9 mouse cellular contexts compared by ENCODE assay signal in genomic region chr1:75277195-75278188, GRCm38 (mm10). TPM values are rescaled to one million over a fixed set of nuclear protein-coding genes. Genes with fewer than 3 reads are reported as not detected.
A peak's percentile ranks its signal among the peaks of the same experiment; 100 is the strongest.
DNase-seq lines count a peak whose midpoint lies in the region; ATAC-seq and TF ChIP-seq lines count a peak whose summit lies in the region.
"Had no signal": no experiment of that assay in that cellular context is flagged by ENCODE, and none has a peak within 500 bp of the region (broad histone marks: within the 10 kb centered on the region; RNA-seq: fewer than 3 reads in every experiment).

No protein-coding gene starts in this region.

- H3K4me3 ChIP-seq in ES-E14 (ENCODE audit: insufficient read depth in 1 of 2, low read depth in 1 of 2, low read length in 2 of 2, poor library complexity in 1 of 2, severe bottlenecking in 1 of 2): peak overlapping the region; percentile 38 to 39; a peak in 3 of 4 replicates
- H3K4me3 ChIP-seq in hindbrain, embryonic 15.5 days: peak overlapping the region; percentile 50
- peak overlapping the region; percentile 40 for H3K4me3 ChIP-seq in midbrain, embryonic 13.5 days (replicated peaks)
- H3K4me3 ChIP-seq: liver, embryonic 15.5 days had no signal

- H3K9me3 ChIP-seq in ES-E14 (ENCODE audit: control insufficient read depth, insufficient read depth, low read depth, low read length): no peaks in the 10 kb centered on the region
- H3K9me3 ChIP-seq in hindbrain, embryonic 15.5 days: no peaks in the 10 kb centered on the region
- no peaks in the 10 kb centered on the region for H3K9me3 ChIP-seq in midbrain, embryonic 13.5 days
- H3K9me3 ChIP-seq: liver, embryonic 15.5 days had no signal

- peaks cover 8% of the 10 kb centered on the region for H3K27me3 ChIP-seq in hindbrain, embryonic 15.5 days
- peaks cover 38% of the 10 kb centered on the region for H3K27me3 ChIP-seq in midbrain, embryonic 13.5 days

- H3K9ac ChIP-seq in ES-E14 (ENCODE audit: insufficient read depth, low read depth, low read length, poor library complexity, severe bottlenecking): no peak overlapping the region
- H3K9ac ChIP-seq in hindbrain, embryonic 15.5 days: peak overlapping the region; percentile 57
- peak overlapping the region; percentile 61 for H3K9ac ChIP-seq in midbrain, embryonic 13.5 days (replicated peaks)
- H3K9ac ChIP-seq: liver, embryonic 15.5 days had no signal

- no peak overlapping the region for H3K27ac ChIP-seq in ES-E14 (ENCODE audit: insufficient read depth, low read depth, low read length, poor library complexity, severe bottlenecking)
- H3K27ac ChIP-seq in hindbrain, embryonic 15.5 days (replicated peaks): peak overlapping the region; percentile 78
- 0 out of 2 replicates have a peak overlapping the region, but pooled peaks have one; percentile 22 for H3K27ac ChIP-seq in midbrain, embryonic 13.5 days
- H3K27ac ChIP-seq: liver, embryonic 15.5 days had no signal

- in situ Hi-C loops in ES-E14 (cut with MboI; ENCODE audit: low sequenced_read_pairs in 2 of 2, unreplicated experiment in 2 of 2): no loop called here

- intact Hi-C loops in heart, postnatal 14 days (cut with DNase I): no loop called here

- no peaks in the 10 kb centered on the region for H3K4me1 ChIP-seq in ES-E14 (ENCODE audit: control insufficient read depth in 2 of 2, insufficient read depth in 2 of 2, low read length in 2 of 2, poor library complexity in 1 of 2)
- H3K4me1 ChIP-seq in hindbrain, embryonic 15.5 days (replicated peaks): no peaks in the 10 kb centered on the region
- no peaks in the 10 kb centered on the region for H3K4me1 ChIP-seq in midbrain, embryonic 13.5 days (replicated peaks)
- H3K4me1 ChIP-seq: liver, embryonic 15.5 days had no signal

- ATAC-seq in hindbrain, embryonic 15.5 days (ENCODE audit: low FRiP score, low read depth): peak; percentile 80; the same call in 1 of the 2 replicates
- peak; percentile 80 for ATAC-seq in midbrain, embryonic 13.5 days
- ATAC-seq in activated CD4-positive, CD25-positive, alpha-beta regulatory T cell, adult 4 months: no peak

- peak; percentile 67 to 77 for DNase-seq in heart, postnatal 14 days
- no peak for DNase-seq in heart, adult 11 months
- peak; percentile 70 for DNase-seq in ES-E14 (ENCODE audit: low read depth, low spot score)
- peak; percentile 39 to 48 for DNase-seq in cerebellum, postnatal 25 days
- no peak for DNase-seq in spleen, postnatal 36 days (ENCODE audit: low spot score in 2 of 2)

- 3% methylated on average over 23 of the region's 23 CpGs for WGBS in hindbrain, embryonic 15.5 days
- 2% methylated on average over 23 of the region's 23 CpGs for WGBS in midbrain, embryonic 13.5 days

- H3K4me2 ChIP-seq in hindbrain, embryonic 15.5 days: peak overlapping the region; percentile 58
- peak overlapping the region; percentile 49 for H3K4me2 ChIP-seq in midbrain, embryonic 13.5 days (replicated peaks)
- H3K4me2 ChIP-seq: liver, embryonic 15.5 days had no signal

- H3K36me3 ChIP-seq in ES-E14 (ENCODE audit: control insufficient read depth, insufficient read depth, low read length, poor library complexity, severe bottlenecking): no peaks in the 10 kb centered on the region
- no peaks in the 10 kb centered on the region for H3K36me3 ChIP-seq in hindbrain, embryonic 15.5 days
- H3K36me3 ChIP-seq in midbrain, embryonic 13.5 days: no peaks in the 10 kb centered on the region
- H3K36me3 ChIP-seq: liver, embryonic 15.5 days had no signal

TF ChIP-seq in ES-E14, 5 proteins besides CTCF, POLR2A, EP300 and RAD21:
- TF ChIP-seq HCFC1 (IDR thresholded peaks at IDR 0.05; ENCODE audit: borderline replicate concordance, insufficient read depth, low read length): no peak
- no peak for TF ChIP-seq ZNF384 (IDR thresholded peaks at IDR 0.05; ENCODE audit: low read depth, low read length)
- no peak for TF ChIP-seq CHD2 (IDR thresholded peaks at IDR 0.05; ENCODE audit: low read depth, low read length)
- no peak for TF ChIP-seq MAFK (IDR thresholded peaks at IDR 0.05; ENCODE audit: insufficient read depth, low read depth, low read length)
- no peak for TF ChIP-seq ZC3H11A (IDR thresholded peaks at IDR 0.05; ENCODE audit: borderline replicate concordance, low read depth, low read length)

RNA-seq across cellular contexts. Expression of gene Resp18, which starts 0.7 kb away (rescaled TPM):
- total RNA-seq in heart, postnatal 14 days (2021): not detected
- total RNA-seq in ES-E14 (2012; rRNA removed): 0.90 TPM in 1 of 2 replicates, not detected in the other
- polyA plus RNA-seq in hindbrain, embryonic 15.5 days (2015; fragmentation: Nextera tagmentation; extraction: Ambion mirVana): 203 and 214 TPM in 2 replicates
- 97.4 and 99.9 TPM in 2 replicates for polyA plus RNA-seq in midbrain, embryonic 13.5 days (2015; fragmentation: Nextera tagmentation; extraction: Ambion mirVana)
- polyA plus RNA-seq in activated CD4-positive, CD25-positive, alpha-beta regulatory T cell, adult 4 months (2017; shearing (Covaris generic)): not detected
- polyA plus RNA-seq: liver, embryonic 15.5 days had no signal

RNA-seq across cellular contexts. Expression of gene Ptprn, which starts 13.2 kb away (rescaled TPM):
- total RNA-seq in heart, postnatal 14 days (2021): under 1 TPM; 0.44 to 0.60 TPM
- 8.9 and 9.0 TPM in 2 replicates for total RNA-seq in ES-E14 (2012; rRNA removed)
- 30.4 and 33.5 TPM in 2 replicates for polyA plus RNA-seq in hindbrain, embryonic 15.5 days (2015; fragmentation: Nextera tagmentation; extraction: Ambion mirVana)
- polyA plus RNA-seq in midbrain, embryonic 13.5 days (2015; fragmentation: Nextera tagmentation; extraction: Ambion mirVana): 11.1 and 14.0 TPM in 2 replicates
- under 1 TPM; 0.37 to 0.47 TPM for polyA plus RNA-seq in activated CD4-positive, CD25-positive, alpha-beta regulatory T cell, adult 4 months (2017; shearing (Covaris generic))

RNA-seq across cellular contexts. Expression of gene Dnpep, which starts 40.3 kb away (rescaled TPM):
- total RNA-seq in heart, postnatal 14 days (2021): 10 to 100 TPM; 85.6 to 88.5 TPM
- 67.1 and 75.5 TPM in 2 replicates for total RNA-seq in ES-E14 (2012; rRNA removed)
- 140 and 145 TPM in 2 replicates for polyA plus RNA-seq in hindbrain, embryonic 15.5 days (2015; fragmentation: Nextera tagmentation; extraction: Ambion mirVana)
- 155 and 161 TPM in 2 replicates for polyA plus RNA-seq in midbrain, embryonic 13.5 days (2015; fragmentation: Nextera tagmentation; extraction: Ambion mirVana)
- polyA plus RNA-seq in activated CD4-positive, CD25-positive, alpha-beta regulatory T cell, adult 4 months (2017; shearing (Covaris generic)): 10 to 100 TPM; 57.0 to 64.9 TPM

RNA-seq across cellular contexts. Expression of gene Dnajb2, which starts 41.3 kb away (rescaled TPM):
- 10 to 100 TPM; 66.4 to 74.6 TPM for total RNA-seq in heart, postnatal 14 days (2021)
- 15.8 and 17.7 TPM in 2 replicates for total RNA-seq in ES-E14 (2012; rRNA removed)
- polyA plus RNA-seq in hindbrain, embryonic 15.5 days (2015; fragmentation: Nextera tagmentation; extraction: Ambion mirVana): 72.5 and 85.0 TPM in 2 replicates
- 47.6 and 56.7 TPM in 2 replicates for polyA plus RNA-seq in midbrain, embryonic 13.5 days (2015; fragmentation: Nextera tagmentation; extraction: Ambion mirVana)
- 1 to 10 TPM; 5.9 to 7.1 TPM for polyA plus RNA-seq in activated CD4-positive, CD25-positive, alpha-beta regulatory T cell, adult 4 months (2017; shearing (Covaris generic))

RNA-seq across cellular contexts. Expression of gene A630095N17Rik, which starts 45.6 kb away (rescaled TPM):
- not detected for total RNA-seq in heart, postnatal 14 days (2021)
- not detected in 2 replicates for total RNA-seq in ES-E14 (2012; rRNA removed)
- not detected in 2 replicates for polyA plus RNA-seq in hindbrain, embryonic 15.5 days (2015; fragmentation: Nextera tagmentation; extraction: Ambion mirVana)
- polyA plus RNA-seq in midbrain, embryonic 13.5 days (2015; fragmentation: Nextera tagmentation; extraction: Ambion mirVana): not detected in 2 replicates
- polyA plus RNA-seq in activated CD4-positive, CD25-positive, alpha-beta regulatory T cell, adult 4 months (2017; shearing (Covaris generic)): not detected
- polyA plus RNA-seq: liver, embryonic 15.5 days had no signal

Comparison
In these comparisons a context has a peak if more than half of its experiments do, and no peak if none do; other contexts are left out.
1. DNase-seq: peak in heart, postnatal 14 days (2 of 2), ES-E14 (single experiment) and cerebellum, postnatal 25 days (2 of 2); none in heart, adult 11 months (single experiment) and spleen, postnatal 36 days (0 of 2).
2. RNA of gene Resp18, which starts 0.7 kb away (polyA plus RNA-seq): 203 to 214 TPM in hindbrain, embryonic 15.5 days and 97.4 to 99.9 TPM in midbrain, embryonic 13.5 days; not detected in activated CD4-positive, CD25-positive, alpha-beta regulatory T cell, adult 4 months; every median in the first group is over 10 times any median in the second.
3. Peak in every context shown above with its lines, with median percentiles within 50 percentile points of each other: H3K4me3 ChIP-seq.